Mouse (Mus musculus) olfactory bulb, adult 2 months (tissue): Measurements from ENCODE around the gene Hyal3.

ENCODE experiments used
- CTCF ChIP-seq: fragments of 200-500 bp; IDR thresholded peaks from 2 replicates; pipeline ENCODE4 v1.5.1; 2012; ENCODE audit warnings: low read depth, mild to moderate bottlenecking, low read length, moderate library complexity; ENCODE audit not compliant: insufficient read depth
- POLR2A ChIP-seq: fragments of 200-500 bp; IDR thresholded peaks from 2 replicates; pipeline ENCODE4 v1.6.1; 2012; ENCODE audit warnings: mild to moderate bottlenecking, low read depth, low read length, moderate library complexity; ENCODE audit not compliant: insufficient read depth

GRCm38 (mm10) chr9:107611456-107612190 is 31.0 kb downstream of the Hyal3 start:
- TF ChIP-seq CTCF (no peak), POLR2A (no peak)
